Mouse (Mus musculus): ENCODE measurements around the gene Asf1a.
"Not testable (repeated sequence)": the region's sequence is repeated elsewhere in the genome, so short reads cannot be mapped to it uniquely, and the experiment has no call there.

Asf1a gene

DNA sequence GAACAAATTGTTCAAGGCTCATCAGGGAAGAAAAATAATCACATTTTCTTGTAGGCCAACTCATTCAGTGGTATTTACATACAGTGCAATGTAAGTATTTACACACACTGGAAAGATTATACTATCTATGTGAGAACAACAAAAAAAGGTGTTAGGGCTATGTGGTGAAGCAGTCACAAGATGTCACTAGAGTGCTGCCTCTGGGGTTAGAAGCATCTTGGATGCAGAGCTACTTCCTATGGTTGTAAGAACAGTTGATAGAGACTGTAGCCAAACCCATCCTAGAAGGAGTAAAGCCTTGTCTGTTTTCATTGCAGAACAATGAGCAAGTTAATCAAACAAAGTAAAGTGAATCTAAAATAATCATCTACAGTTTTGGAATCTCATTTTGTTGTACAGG, 45.0 kb downstream of the Asf1a start:
- DNase-seq (ENCODE audit: low spot score): no peak

- no peak for DNase-seq (ENCODE audit: low spot score)
These were observed 54.1 kb downstream of the Asf1a start for GRCm38 (mm10) chr10:53650683-53651082.

GRCm38 (mm10) chr10:53654239-53654638, 57.7 kb downstream of the Asf1a start:
- not testable (repeated sequence) for DNase-seq (ENCODE audit: low spot score)
